Mouse (Mus musculus) left cerebral cortex, adult 18-20 months (tissue): ENCODE measurements at regions not wholly inside any gene's neighbourhood (a gene's known extent, or its start where the extent isn't known, plus 50 kb on each side); places are given as distances from the start of the nearest gene placed in this dataset.

Source experiments
- DNase-seq, 2 experiments: peaks; one replicate each; pipeline ENCODE4 v3.0.0; 2021 to 2022; ENCODE audit warnings: low spot score in 2 of 2, mixed read lengths in 1 of 2

DNA sequence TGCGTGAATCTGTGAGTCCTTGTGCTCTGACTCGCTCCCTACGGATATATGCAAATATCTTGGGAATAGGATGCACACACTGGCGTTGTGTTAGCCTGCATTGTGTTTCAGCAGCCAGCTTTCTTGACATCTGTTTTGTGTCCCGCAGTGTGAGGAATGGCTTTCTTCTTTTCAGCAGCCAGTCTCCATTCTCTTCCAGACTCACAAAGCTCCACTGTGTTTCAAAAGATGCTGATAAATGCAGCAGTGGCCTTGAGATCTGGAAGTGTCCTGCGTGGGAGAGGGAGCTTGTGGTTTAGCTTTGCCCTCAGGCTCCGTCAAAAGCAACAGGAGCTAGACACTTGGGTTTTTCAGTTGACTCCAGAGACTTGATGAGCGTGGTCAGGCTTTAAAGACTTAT is 188.9 kb upstream of the Fat4 start:
- DNase-seq = no peak

DNA sequence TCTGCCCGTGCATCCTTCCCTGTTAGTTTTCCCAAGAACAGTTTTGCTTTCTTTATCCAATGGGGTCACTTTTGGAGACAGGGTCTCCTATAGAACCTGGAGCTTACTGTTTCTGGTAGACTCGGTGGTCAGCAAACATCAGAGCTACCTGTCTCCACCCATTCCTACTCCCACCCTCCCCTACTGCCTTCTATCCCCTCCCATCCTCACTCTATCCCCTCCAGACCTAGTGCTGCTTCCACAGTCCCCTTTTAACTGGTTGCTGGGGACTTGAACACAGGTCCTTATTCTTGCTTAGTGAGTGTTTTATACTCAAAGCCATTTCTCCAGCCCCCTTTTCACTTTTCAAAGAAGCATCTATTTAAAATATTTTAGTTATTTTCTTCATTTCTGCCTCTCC is 189.4 kb upstream of the Fat4 start:
- DNase-seq = no peak

DNA sequence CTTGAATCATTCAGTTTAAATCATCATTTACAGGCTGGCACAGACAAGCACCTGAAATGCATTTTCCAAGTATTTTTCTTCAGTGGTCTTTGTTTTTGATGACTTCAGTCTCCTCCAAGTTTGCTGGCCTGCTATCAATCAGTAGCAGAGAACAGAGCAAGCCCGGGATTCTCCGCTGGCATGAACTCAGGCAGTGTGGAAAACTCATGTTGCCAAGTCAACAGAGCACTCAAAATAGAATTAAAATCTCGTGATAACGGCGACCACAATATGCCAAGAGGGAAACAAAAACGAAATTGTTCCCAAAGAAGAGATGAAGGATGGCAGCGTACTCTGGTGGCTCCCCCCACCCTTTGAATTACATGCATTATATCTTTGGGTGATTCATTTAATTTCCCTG is 190.9 kb upstream of the Fat4 start:
- DNase-seq = no peak

- no peak for DNase-seq
Observed at GRCm38 (mm10) chr3:38692768-38693167, 194.0 kb upstream of the Fat4 start.

- no peak for DNase-seq
Observed at GRCm38 (mm10) chr3:38684247-38684991, 199.8 kb upstream of the Ankrd50 start.

GRCm38 (mm10) chr3:38663670-38664494 is 179.2 kb upstream of the Ankrd50 start:
- DNase-seq = no peak

DNA sequence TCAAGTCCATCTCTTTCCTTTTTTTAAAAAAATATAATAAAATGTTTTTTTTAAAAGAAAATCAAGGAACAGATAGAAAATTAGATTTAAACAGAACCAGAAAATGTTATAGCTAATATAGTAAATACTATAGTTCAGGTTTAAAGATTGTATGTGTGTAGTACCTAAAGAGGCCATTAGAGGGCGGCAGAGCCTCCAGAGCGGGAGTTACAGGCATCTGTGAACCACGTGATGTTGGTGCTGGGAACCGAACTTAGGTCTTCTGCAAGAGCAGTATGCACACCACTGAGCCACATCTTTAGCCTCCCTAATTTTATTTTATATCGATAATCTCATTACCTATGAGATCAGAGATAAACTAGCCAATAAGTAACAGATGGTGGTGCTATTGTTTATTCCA is 178.4 kb upstream of the Ankrd50 start:
- DNase-seq = no peak

DNA sequence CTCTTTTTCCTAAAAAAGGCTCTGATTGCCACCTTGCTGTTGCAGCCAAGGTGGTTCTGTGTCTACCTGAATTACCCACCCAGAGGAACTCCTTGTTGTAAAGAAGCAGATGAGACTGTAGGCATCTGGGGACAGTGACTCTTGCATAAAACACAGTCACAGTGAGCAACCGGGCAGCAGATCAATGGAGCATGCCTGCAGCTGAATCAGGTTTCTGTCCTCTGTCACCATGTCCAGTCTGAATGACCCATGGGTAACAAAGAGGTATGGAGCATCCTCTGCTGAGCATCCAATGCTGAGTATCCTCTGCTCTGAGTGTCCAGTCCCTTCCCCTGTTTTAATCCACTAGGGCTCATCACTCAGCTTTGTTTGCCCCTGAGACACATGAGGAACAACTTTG is 172.1 kb upstream of the Ankrd50 start:
- DNase-seq = no peak

DNA sequence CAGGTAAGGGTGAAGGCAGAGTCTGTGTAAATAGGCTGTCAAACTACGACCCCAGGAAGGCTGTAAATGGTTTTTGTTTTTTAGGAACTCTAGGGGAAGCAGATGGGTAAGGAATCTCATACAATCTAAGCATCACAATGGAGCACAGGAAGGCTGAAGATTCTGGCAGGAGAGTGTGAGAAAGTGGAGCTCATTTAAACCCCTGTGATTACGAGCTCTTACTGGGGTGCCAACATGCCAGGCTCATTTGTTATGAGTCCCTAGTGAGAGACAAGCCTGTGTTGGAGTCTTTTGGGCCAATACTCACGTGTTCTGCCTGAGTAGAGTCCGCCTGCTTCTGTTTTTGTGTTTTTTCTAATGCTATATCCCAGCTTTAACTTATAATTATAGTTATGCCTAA is 169.3 kb upstream of the Ankrd50 start:
- DNase-seq = no peak

GRCm38 (mm10) chr3:38652985-38653685 is 168.5 kb upstream of the Ankrd50 start:
- DNase-seq = no peak

- DNase-seq = no peak
Observed at GRCm38 (mm10) chr3:38650176-38650575, 165.5 kb upstream of the Ankrd50 start.

- DNase-seq = no peak
Observed at GRCm38 (mm10) chr3:38648633-38649032, 164.0 kb upstream of the Ankrd50 start.

DNA sequence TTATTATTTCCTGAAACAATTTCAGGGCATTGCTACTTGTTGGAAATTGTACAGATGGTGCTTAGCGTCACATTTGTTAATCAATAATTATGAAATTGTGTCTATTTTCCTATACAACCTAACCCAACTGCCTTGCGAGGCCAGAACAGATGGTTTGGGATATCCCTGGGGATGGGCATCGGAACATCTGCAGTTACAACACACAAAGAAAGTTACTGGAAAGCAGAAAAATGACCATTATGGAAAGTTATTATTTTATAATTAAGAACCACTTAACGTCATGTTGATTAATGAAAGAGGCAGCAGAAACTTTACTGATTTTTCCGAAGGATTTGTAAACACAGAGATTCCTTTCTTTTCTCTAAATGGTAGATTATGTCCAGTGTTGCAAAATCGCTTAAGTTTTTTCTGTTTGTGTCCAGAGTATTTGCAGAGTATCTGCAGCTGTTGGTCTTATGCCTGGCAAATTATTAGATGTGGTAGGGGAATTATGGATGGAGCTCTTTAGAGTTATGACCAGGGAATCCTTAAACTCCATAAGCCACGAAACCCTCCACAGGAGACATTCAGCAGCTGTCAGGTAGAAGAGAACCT is 163.2 kb upstream of the Ankrd50 start:
- DNase-seq = no peak

DNA sequence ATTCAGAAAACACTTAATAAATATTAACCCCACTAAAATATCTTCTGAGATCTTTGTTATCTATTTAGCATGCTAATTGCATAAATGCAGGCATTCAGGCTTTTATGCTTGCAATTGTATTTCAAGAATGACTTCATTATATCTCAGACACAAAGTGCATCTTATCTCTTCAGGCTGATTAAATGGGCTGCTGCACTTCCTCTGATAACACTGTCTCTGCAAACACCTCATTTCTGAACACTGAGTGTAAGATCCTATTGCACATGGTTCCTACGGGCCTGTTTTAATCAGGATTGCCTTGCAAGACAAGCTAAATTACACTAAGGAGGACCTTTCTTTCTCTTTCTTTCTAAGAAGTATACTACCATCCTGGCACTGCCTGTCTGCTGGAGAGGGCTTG is 157.1 kb upstream of the Ankrd50 start:
- no peak for DNase-seq

DNA sequence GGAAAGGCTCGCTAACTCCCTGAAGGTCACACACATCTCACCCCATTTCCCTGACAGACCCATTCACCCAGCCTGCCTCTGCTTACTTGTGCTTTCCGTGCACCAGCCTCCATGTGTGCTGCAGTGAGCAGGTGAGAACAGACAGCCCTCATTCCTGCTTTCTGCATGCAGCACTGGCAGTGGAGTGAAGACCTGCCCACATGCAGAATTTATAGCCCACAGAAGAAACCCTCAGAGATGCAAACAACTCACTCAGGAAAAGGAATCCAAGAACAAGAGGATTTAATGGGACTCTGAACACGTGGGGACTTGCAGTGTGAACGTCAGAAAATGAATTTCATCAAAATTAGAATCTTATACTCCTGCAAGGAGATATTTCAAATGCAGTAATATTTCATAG is 152.2 kb upstream of the Ankrd50 start:
- no peak for DNase-seq

DNA sequence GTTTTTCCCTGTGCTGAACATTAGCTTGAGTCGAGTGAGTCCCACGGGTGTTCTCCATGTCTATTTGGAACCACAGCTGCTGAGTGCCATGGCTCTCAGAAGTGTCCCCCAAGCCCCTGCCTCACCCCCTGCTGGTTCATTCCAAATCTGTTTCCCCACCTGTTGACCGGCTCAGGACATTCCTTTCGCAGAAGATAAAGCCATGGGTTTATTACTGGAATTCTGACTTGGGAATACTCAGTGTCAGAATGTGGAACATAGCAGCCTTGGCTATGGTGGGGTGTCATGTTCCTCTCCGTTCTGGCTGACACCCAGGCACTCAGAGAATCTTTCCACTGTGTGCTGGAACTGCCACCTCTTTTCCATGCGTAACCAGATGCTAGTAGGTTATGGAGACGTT is 148.7 kb upstream of the Ankrd50 start:
- DNase-seq = no peak

- no peak for DNase-seq
Observed at GRCm38 (mm10) chr3:38625575-38626184, 141.0 kb upstream of the Ankrd50 start.

GRCm38 (mm10) chr3:38617989-38618388 is 133.3 kb upstream of the Ankrd50 start:
- no peak for DNase-seq

- no peak for DNase-seq
Observed at GRCm38 (mm10) chr3:38617217-38617616, 132.6 kb upstream of the Ankrd50 start.

DNA sequence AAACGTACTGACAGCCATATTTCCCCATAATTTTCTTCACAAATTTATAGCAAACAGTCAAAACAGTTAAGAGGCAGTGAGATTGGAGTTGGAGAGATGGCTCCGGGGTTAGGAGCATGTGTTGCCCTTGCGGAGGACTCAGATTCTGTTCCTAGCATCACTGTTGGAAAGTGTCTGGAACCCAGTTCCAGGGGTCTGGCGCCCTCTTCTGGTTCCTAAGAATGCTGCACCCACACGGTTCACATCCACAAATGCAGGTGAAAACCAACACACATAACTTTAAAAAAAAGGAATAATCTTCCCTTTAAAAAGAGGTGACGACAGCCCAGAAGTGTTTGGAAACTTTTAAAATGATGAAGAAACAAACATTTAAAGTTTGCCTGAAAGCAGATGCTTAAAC is 129.1 kb upstream of the Ankrd50 start:
- no peak for DNase-seq

- no peak for DNase-seq
Observed at GRCm38 (mm10) chr3:38591531-38591930, 106.9 kb upstream of the Ankrd50 start.
